Mouse (Mus musculus) stomach, postnatal 0 days (tissue): ENCODE measurements around the gene Zmynd10.
"Not testable (repeated sequence)": the region's sequence is repeated elsewhere in the genome, so short reads cannot be mapped to it uniquely, and the experiment has no call there.

Experiments used
- CTCF ChIP-seq: IDR thresholded peaks from 2 replicates; pipeline ENCODE4 v1.5.1; 2016; ENCODE audit warnings: antibody characterized with exemption, low read depth, mild to moderate bottlenecking, moderate library complexity
- EP300 ChIP-seq: optimal IDR thresholded peaks from 2 replicates; pipeline ENCODE3; 2016; ENCODE audit warnings: antibody characterized with exemption

- TF ChIP-seq CTCF = peak; percentile 60
- TF ChIP-seq EP300 = not testable (repeated sequence)
Observed at GRCm38 (mm10) chr9:107565556-107565955, 18.5 kb downstream of the Zmynd10 start.
